Mouse (Mus musculus) MEL (cell line): Measurements from ENCODE around the gene Cdh24. TPM values are rescaled to one million over a fixed set of nuclear protein-coding genes. Genes with fewer than 3 reads are reported as not detected.
A peak's percentile ranks its signal among the peaks of the same experiment; 100 is the strongest.

Experiments used
- DNase-seq: peaks from one replicate; pipeline ENCODE4 v3.0.0; 2011; ENCODE audit warnings: low read depth, low spot score
- H3K27ac ChIP-seq: 2 replicates; pipeline ENCODE4 v1.5.1; 2012; ENCODE audit warnings: low read depth, mild to moderate bottlenecking, control low read depth, low read length, moderate library complexity; ENCODE audit not compliant: control insufficient read depth
- H3K27me3 ChIP-seq, 2 experiments: fragments of 150-350 bp in 1 of 2; sonication (generic) in 1 of 2; 2 replicates each; pipeline ENCODE4 v1.6.1; 2012; ENCODE audit warnings: low read length in 2 of 2, mild to moderate bottlenecking in 2 of 2, improper control_type of control experiment in 1 of 2, moderate library complexity in 1 of 2; ENCODE audit not compliant: insufficient read depth in 2 of 2, control insufficient read depth in 1 of 2
- H3K36me3 ChIP-seq, 2 experiments: 2 replicates each; pipeline ENCODE4 v1.6.1; 2012 to 2014; ENCODE audit warnings: low read length in 2 of 2, improper control_type of control experiment in 1 of 2, inconsistent platforms in 1 of 2, mild to moderate bottlenecking in 1 of 2; ENCODE audit not compliant: insufficient read depth in 2 of 2, control insufficient read depth in 1 of 2
- H3K4me1 ChIP-seq, 2 experiments: fragments of 150-350 bp in 1 of 2; sonication (generic) in 1 of 2; 2 replicates each; pipeline ENCODE4 v1.6.1; 2012; ENCODE audit warnings: low read length in 2 of 2, improper control_type of control experiment in 1 of 2, mild to moderate bottlenecking in 1 of 2; ENCODE audit not compliant: insufficient read depth in 2 of 2, control insufficient read depth in 1 of 2
- H3K4me3 ChIP-seq, 2 experiments: fragments of 150-350 bp in 1 of 2; sonication (generic) in 1 of 2; 2 replicates each; pipeline ENCODE4 v1.5.1; 2012; ENCODE audit warnings: low read depth in 2 of 2, low read length in 2 of 2, mild to moderate bottlenecking in 2 of 2, moderate library complexity in 2 of 2, control low read depth in 1 of 2, improper control_type of control experiment in 1 of 2; ENCODE audit not compliant: control insufficient read depth in 1 of 2, insufficient read depth in 1 of 2
- H3K79me2 ChIP-seq: 2 replicates; pipeline ENCODE4 v1.6.1; 2012; ENCODE audit warnings: mild to moderate bottlenecking, low read length, moderate library complexity; ENCODE audit not compliant: control insufficient read depth, poor library complexity, insufficient read depth
- H3K9ac ChIP-seq: 2 replicates; pipeline ENCODE4 v1.6.1; 2012; ENCODE audit warnings: low read depth, mild to moderate bottlenecking, control low read depth, low read length, moderate library complexity; ENCODE audit not compliant: control insufficient read depth, poor library complexity, severe bottlenecking
- H3K9me3 ChIP-seq: fragments of 150-350 bp; sonication (generic); replicated peaks from 2 replicates; pipeline ENCODE4 v1.6.1; 2012; ENCODE audit warnings: mild to moderate bottlenecking, low read length, improper control_type of control experiment, moderate library complexity; ENCODE audit not compliant: insufficient read depth
- BHLHE40 ChIP-seq: IDR thresholded peaks from 2 replicates; pipeline ENCODE4 v1.6.1; 2012; ENCODE audit warnings: low read depth, mild to moderate bottlenecking, inconsistent platforms, low read length, improper control_type of control experiment, borderline replicate concordance
- CHD1 ChIP-seq: IDR thresholded peaks from 2 replicates; pipeline ENCODE4 v1.6.1; 2012; ENCODE audit warnings: low read depth, mild to moderate bottlenecking, inconsistent platforms, low read length, improper control_type of control experiment
- GABPA ChIP-seq: IDR thresholded peaks from 2 replicates; pipeline ENCODE4 v1.6.1; 2012; ENCODE audit warnings: low read depth, mild to moderate bottlenecking, inconsistent platforms, low read length, improper control_type of control experiment, moderate library complexity
- GATA1 ChIP-seq: IDR thresholded peaks from 2 replicates; pipeline ENCODE4 v1.6.1; 2011; ENCODE audit warnings: low read depth, low read length, improper control_type of control experiment
- HCFC1 ChIP-seq: IDR thresholded peaks from 2 replicates; pipeline ENCODE4 v1.6.1; 2012; ENCODE audit warnings: low read depth, mild to moderate bottlenecking, inconsistent platforms, low read length, improper control_type of control experiment, moderate library complexity
- KAT2A ChIP-seq: conservative IDR thresholded peaks from 2 replicates; pipeline ENCODE4 v1.6.1; 2012; ENCODE audit warnings: low read depth, low read length, improper control_type of control experiment, inconsistent platforms
- MEF2A ChIP-seq: IDR thresholded peaks from 2 replicates; pipeline ENCODE4 v1.6.1; 2014; ENCODE audit warnings: low read depth, mild to moderate bottlenecking, inconsistent platforms, low read length, improper control_type of control experiment; ENCODE audit not compliant: poor library complexity, insufficient replicate concordance, severe bottlenecking; ENCODE audit errors: extremely low read depth
- MYB ChIP-seq: IDR thresholded peaks from 2 replicates; pipeline ENCODE4 v1.6.1; 2011; ENCODE audit warnings: mild to moderate bottlenecking, low read depth, low read length, improper control_type of control experiment
- NRF1 ChIP-seq: IDR thresholded peaks from 2 replicates; pipeline ENCODE4 v1.6.1; 2014; ENCODE audit warnings: low read depth, mild to moderate bottlenecking, inconsistent platforms, low read length, improper control_type of control experiment, moderate library complexity; ENCODE audit not compliant: poor library complexity, insufficient read depth, severe bottlenecking
- POLR2A ChIP-seq, 2 experiments: IDR thresholded peaks; 2 replicates each; pipeline ENCODE4 v1.6.1; 2011 to 2012; ENCODE audit warnings: low read length in 2 of 2, mild to moderate bottlenecking in 2 of 2, control low read depth in 1 of 2, improper control_type of control experiment in 1 of 2, low read depth in 1 of 2, moderate library complexity in 1 of 2; ENCODE audit not compliant: control insufficient read depth in 1 of 2, insufficient read depth in 1 of 2, poor library complexity in 1 of 2
- POLR2AphosphoS2 ChIP-seq: IDR thresholded peaks from 2 replicates; pipeline ENCODE4 v1.6.1; 2011; ENCODE audit warnings: low read length, improper control_type of control experiment
- POLR2AphosphoS5 ChIP-seq: IDR thresholded peaks from 2 replicates; pipeline ENCODE4 v1.6.1; 2012; ENCODE audit warnings: low read depth, borderline replicate concordance, mild to moderate bottlenecking, inconsistent platforms, low read length, moderate library complexity, mixed read lengths
- TBP ChIP-seq: IDR thresholded peaks from 2 replicates; pipeline ENCODE4 v1.8.0; 2011; ENCODE audit warnings: low read depth, low read length, improper control_type of control experiment
- TCF12 ChIP-seq: IDR thresholded peaks from 2 replicates; pipeline ENCODE4 v1.6.1; 2014; ENCODE audit warnings: low read depth, mild to moderate bottlenecking, inconsistent platforms, low read length, improper control_type of control experiment, moderate library complexity
- USF1 ChIP-seq: IDR thresholded peaks from 2 replicates; pipeline ENCODE4 v1.6.1; 2014; ENCODE audit warnings: low read depth, mild to moderate bottlenecking, inconsistent platforms, low read length, improper control_type of control experiment, moderate library complexity
- USF2 ChIP-seq, 2 experiments: IDR thresholded peaks; 2 replicates each; pipeline ENCODE4 v1.6.1; 2011 to 2012; ENCODE audit warnings: improper control_type of control experiment in 2 of 2, low read length in 2 of 2, borderline replicate concordance in 1 of 2, inconsistent platforms in 1 of 2, low read depth in 1 of 2, mild to moderate bottlenecking in 1 of 2; ENCODE audit not compliant: insufficient read depth in 1 of 2
- ZC3H11A ChIP-seq: IDR thresholded peaks from 2 replicates; pipeline ENCODE4 v1.6.1; 2012; ENCODE audit warnings: low read depth, mild to moderate bottlenecking, inconsistent platforms, low read length, improper control_type of control experiment
- ZNF384 ChIP-seq: IDR thresholded peaks from 2 replicates; pipeline ENCODE4 v1.6.1; 2012; ENCODE audit warnings: low read depth, mild to moderate bottlenecking, inconsistent platforms, low read length, improper control_type of control experiment
- polyA plus RNA-seq, 2 experiments: library from polyadenylated mRNA; stranded (reverse) in 1 of 2; unstranded in 1 of 2; fragments of >175 nt in 1 of 2; fragments of >200 nt in 1 of 2; gene quantifications; 2 replicates each; pipeline versions ENCODE4 v1.2.1 to v1.2.4; 2012; ENCODE audit warnings: low replicate concordance in 2 of 2, low read depth in 1 of 2; ENCODE audit not compliant: insufficient read length in 2 of 2, insufficient read depth in 1 of 2, missing spikeins in 1 of 2
- total RNA-seq: library from RNA; depleted of rRNA; stranded (reverse); fragments of 300-350 nt; gene quantifications from 2 replicates; pipeline ENCODE4 v1.2.3, GENCODE M21; 2012

Gene Cdh24
- total and polyA plus RNA-seq, 3 experiments = 0.89 to 5.8 TPM; not detected in 1

GRCm38 (mm10) chr14:54603038-54603654, 38.0 kb downstream of the Cdh24 start (continued):
- TF ChIP-seq MEF2A (no peak), HCFC1 (peak; percentile 74), GATA1 (peak; percentile 60)

GRCm38 (mm10) chr14:54602613-54603012, 38.6 kb downstream of the Cdh24 start:
- Histone ChIP-seq H3K9me3 (no peaks in the 10 kb centered on the region), H3K4me1 (peaks cover 7 to 25% of the 10 kb centered on the region in 2 experiments), H3K79me2 (peaks cover 3% of the 10 kb centered on the region; the same call in 1 of the 2 replicates), H3K9ac (peak overlapping the region; percentile 93), H3K27ac (peak overlapping the region; percentile 90), H3K27me3 (no peaks in the 10 kb centered on the region), H3K36me3 (peaks cover 0 to 27% of the 10 kb centered on the region in 2 experiments; a peak in 2 of 4 replicates), H3K4me3 (peak overlapping the region; percentile 62 to 83)
- peak; percentile 68 for TF ChIP-seq ZNF384
- no peak for TF ChIP-seq USF2 (IDR thresholded peaks at IDR 0.05; ENCODE audit: borderline replicate concordance in 1 of 2, insufficient read depth in 1 of 2, low read depth in 1 of 2, low read length in 2 of 2)
- no peak for DNase-seq

- H3K79me2 ChIP-seq = peaks cover 3% of the 10 kb centered on the region; the same call in 1 of the 2 replicates
- no peak overlapping the region; the same call in none of the 2 replicates for H3K9ac ChIP-seq
- H3K36me3 ChIP-seq = peaks cover 0 to 27% of the 10 kb centered on the region in 2 experiments; a peak in 2 of 4 replicates
- H3K9me3 ChIP-seq = no peaks in the 10 kb centered on the region
- TF ChIP-seq CHD1 (0 out of 2 replicates have a peak, but pooled peaks have one; percentile 43), ZNF384 (peak; percentile 93), POLR2A (IDR thresholded peaks at IDR 0.05; ENCODE audit: control insufficient read depth in 1 of 2, insufficient read depth in 1 of 2, low read depth in 1 of 2, low read length in 2 of 2, poor library complexity in 1 of 2) (no peak), POLR2AphosphoS2 (no peak), TBP (no peak), KAT2A (no peak), MYB (no peak), NRF1 (no peak), BHLHE40 (no peak), USF1 (no peak), GABPA (no peak), ZC3H11A (no peak), TCF12 (no peak), POLR2AphosphoS5 (no peak)
- peaks cover 7 to 25% of the 10 kb centered on the region in 2 experiments for H3K4me1 ChIP-seq
- no peaks in the 10 kb centered on the region for H3K27me3 ChIP-seq
- DNase-seq = peak; percentile 44
- H3K4me3 ChIP-seq = no peak overlapping the region
- peak overlapping the region; percentile 90; the same call in 1 of the 2 replicates for H3K27ac ChIP-seq
Observed at GRCm38 (mm10) chr14:54601601-54602000, 39.6 kb downstream of the Cdh24 start.
